Mouse (Mus musculus): ENCODE measurements around the gene Dazap1.
"Not testable (repeated sequence)": the region's sequence is repeated elsewhere in the genome, so short reads cannot be mapped to it uniquely, and the experiment has no call there.

The Dazap1 gene
- long read RNA-seq, experiment 1, partial matches to known transcripts: 1 of 5 reads
- long read RNA-seq, experiment 1, other reads (novel, unspliced or antisense): 4 of 5 reads
- long read RNA-seq, experiment 2, partial matches to known transcripts: 1 of 6 reads
- long read RNA-seq, experiment 2, other reads (novel, unspliced or antisense): 5 of 6 reads

DNA sequence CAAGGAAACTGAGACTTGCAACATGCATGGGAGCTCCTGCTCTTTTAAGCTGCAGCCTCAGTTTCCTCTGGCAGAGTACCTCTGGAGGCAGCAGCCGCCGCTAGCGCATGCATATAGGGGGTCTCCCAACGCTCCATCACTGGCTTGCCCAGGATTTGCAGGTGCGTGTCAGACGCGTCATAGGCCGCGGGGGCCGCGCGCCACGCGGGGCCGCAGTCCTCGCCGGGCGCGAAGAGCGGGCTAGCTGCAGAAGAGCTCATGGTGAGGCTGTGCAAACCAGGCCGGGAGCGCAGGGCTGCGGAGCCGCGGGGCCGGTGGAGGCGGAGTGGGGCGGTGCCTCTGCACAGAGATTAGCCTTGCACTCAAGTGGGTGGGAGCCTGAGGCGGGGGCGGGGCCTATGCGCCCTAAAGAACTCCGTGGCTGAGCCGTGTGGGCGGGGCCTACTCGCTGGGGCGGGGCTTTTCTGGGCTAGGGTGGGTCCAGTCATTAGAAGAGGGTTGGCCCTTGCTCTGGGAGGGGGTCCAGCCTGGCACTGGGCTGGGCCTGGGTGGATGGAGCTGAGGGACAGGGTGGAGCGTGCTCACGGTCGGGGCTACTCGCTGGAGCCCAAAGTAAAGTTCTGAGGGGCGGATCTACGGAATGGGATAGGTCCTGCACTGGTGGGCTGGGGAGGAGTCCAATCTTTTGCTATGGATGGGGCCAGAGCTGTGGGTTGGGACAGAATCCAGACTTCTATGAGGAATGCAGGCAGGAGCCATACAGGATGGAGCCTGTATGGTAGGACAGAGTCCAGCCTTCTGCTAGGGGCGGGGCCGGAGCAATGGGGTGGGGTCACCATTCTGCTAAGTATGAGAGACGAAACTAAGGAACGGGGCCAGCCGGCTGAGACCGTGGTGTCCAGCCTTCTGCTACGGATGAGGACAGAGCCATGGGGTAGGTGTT lies at the start of gene Dazap1, which contains the start of gene Gamt:
Gene Dazap1, plus strand, starts transcription at position 845 of the 943 bp plus-strand sequence.
Gene Gamt, minus strand, starts transcription at position 371 of the 943 bp plus-strand sequence.
- intact Hi-C loops (cut with DNase I): no loop called here

DNA sequence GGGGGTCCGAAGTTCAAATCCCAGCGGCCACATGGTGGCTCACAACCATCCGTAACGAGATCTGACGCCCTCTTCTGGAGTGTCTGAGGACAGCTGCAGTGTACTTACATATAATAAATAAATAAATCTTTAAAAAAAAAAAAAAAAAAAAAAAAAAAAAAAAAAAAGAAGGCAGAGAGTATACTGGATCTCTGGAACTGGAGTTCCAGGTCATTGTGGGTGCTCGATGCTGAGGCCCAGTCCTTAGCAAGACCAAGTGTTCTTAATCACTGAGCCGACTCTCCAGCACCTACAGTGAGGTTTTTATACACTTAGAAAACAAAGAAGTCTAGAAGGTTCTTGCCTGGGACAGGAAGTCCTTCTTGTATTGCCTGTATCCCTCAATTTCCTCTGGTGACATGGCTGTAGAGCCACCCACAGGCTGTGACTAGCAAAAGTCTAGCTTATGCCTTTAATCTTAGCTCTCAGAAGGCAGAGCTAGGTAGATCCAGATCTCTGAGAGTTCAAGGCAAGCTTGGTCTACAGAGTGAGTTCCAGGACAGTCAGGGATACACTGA lies 49.7 kb upstream of the Dazap1 start:
- intact Hi-C loops (cut with DNase I): not testable (repeated sequence)

DNA sequence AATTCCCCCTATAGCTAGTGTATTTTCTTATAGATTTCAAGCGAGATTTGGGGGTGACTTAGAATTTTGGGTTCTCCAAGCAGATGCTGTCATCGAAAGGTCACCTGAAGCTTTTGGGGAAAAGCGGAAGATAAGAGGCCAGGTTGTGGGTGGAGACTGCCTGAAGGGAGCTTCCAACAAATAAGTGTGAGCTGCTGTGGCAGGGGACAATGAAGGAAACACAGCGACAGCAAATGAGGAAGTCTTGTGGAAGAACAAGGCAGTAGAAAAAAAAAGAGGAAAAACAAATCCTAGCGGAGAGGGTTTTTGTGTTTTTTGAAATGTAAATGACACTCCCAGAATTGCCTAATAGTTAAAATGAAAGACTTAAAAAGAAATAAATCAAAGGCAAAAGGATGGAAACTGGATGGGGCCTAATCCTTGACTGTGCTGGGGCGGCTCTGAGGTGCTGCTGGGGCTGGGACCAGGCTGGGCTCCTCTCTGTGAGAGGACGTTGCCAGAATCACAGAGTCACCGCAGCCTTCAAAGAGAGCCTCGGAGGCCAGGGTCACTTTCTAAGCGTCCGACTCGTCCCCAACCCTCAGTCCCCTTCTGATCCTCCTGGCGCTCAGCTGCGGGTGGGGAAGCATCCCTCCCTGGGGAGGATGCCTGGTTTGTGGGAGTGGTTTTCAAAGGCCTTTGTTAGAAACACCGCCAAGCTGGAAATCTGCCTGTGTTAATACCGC lies 46.1 kb upstream of the Dazap1 start:
- intact Hi-C loops (cut with DNase I): no loop called here

DNA sequence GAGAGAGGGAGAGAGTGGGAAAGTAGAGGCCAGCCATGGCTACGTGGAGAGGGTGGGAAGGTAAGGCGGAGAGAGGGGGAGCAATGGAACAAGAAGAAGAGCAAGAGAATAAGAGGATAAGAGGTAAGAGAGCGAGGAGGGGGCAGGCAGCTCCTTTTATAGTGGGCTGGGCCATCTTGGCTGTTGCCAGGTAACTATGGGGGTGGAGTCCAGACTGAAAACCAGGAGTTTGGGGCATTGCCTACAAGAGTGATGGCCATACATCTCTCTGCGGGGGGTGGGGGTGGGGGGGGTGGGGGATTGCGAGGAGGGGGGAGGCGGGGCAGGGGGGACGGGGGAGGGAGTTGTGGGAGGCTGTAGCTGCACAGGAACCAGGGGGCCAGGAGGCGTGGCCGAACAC lies 40.6 kb upstream of the Dazap1 start:
- intact Hi-C loops (cut with DNase I): no loop called here

DNA sequence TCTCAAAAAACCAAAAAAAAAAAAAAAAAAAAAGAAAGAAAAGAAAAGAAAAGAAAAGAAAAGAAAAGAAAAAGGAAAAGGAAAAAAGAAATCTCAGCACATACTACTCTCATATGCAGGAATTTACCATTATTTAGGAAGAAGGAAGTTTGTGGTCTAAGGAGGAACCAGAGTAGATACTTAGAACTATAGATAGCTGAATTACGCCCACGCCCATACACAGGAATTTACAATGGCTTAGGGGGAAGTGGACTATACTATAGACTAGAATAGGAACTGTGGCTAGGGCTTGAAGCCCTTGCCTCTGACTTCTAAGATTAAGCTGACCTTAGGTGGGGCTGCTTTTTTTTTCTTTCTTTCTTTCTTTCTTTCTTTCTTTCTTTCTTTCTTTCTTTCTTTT lies 38.1 kb upstream of the Dazap1 start:
- intact Hi-C loops (cut with DNase I): not testable (repeated sequence)

DNA sequence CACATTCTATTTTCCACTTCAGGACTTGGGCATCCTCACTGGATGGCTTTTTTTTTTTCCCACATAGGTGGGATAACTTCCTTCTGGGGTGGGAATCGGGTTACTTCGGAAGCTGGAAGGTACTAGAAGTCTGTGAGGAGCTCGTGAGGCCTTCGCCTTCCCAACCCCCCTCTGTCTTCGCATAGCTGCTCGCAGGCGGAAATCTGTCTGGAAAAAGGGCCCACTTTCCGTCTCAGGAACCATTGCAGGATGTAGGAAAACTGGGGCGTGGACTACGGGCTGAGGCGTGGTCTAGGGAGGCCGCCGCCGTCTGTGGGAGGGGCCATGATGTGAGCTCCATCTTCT lies 35.2 kb upstream of the Dazap1 start:
- intact Hi-C loops (cut with DNase I): no loop called here

DNA sequence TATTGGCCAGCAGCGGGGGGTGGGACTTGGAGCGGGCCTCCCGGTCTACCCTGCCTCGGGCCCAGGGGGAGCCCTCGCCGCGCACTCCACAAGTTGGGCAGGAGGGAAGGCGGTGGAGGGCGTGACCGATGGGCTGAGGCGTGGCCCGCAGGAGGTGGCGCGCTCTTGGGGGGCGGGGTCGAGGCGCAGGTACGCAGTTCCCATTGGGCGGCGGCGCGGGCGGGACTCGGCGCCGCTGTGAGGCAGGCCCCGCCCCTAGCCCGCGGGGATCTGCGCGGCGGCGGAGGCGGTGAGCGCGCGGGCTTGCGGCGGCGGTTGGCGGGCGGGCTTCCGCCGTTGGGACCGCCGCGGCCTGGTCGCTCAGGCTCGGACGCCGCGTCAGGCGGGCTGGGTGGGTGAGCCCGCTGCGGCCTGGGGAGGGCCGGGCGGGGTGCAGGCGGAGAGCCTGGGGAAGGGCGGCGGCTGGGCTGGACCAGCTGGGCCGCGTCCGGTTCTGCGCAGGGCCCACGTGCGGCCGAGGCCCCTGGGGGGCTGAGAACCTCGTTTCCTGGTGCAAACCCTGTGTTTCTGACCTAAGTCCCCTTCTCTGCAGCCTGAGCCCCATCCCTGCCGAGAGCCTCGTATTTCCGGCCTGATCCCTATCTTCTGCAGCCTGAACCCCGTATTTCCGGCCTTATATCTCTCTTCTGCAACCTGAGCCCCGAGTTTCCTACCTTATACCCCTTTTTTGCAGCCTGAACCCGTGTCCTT lies 34.7 kb upstream of the Dazap1 start, which contains the start of gene Mum1:
Gene Mum1, plus strand, starts transcription at position 19 of the 750 bp plus-strand sequence.
- intact Hi-C loops (cut with DNase I): no loop called here

DNA sequence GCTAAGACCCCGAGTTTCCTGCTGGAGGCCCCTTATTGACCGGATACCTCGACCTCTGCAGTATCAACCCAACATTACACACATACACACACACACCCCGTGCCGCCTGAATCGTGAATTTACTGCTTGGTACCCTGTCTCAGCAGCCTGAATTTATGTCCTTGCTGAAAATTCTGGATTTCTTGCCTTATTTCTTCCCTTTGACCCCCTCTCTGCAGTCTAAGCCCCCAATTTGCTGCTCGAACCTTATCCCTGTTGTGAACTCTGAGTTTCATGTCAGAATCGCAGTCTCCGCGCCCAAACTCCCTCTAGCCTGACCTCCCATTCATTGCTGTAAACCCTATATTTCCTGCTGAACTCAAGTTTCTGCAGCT lies 34.1 kb upstream of the Dazap1 start:
- intact Hi-C loops (cut with DNase I): no loop called here

DNA sequence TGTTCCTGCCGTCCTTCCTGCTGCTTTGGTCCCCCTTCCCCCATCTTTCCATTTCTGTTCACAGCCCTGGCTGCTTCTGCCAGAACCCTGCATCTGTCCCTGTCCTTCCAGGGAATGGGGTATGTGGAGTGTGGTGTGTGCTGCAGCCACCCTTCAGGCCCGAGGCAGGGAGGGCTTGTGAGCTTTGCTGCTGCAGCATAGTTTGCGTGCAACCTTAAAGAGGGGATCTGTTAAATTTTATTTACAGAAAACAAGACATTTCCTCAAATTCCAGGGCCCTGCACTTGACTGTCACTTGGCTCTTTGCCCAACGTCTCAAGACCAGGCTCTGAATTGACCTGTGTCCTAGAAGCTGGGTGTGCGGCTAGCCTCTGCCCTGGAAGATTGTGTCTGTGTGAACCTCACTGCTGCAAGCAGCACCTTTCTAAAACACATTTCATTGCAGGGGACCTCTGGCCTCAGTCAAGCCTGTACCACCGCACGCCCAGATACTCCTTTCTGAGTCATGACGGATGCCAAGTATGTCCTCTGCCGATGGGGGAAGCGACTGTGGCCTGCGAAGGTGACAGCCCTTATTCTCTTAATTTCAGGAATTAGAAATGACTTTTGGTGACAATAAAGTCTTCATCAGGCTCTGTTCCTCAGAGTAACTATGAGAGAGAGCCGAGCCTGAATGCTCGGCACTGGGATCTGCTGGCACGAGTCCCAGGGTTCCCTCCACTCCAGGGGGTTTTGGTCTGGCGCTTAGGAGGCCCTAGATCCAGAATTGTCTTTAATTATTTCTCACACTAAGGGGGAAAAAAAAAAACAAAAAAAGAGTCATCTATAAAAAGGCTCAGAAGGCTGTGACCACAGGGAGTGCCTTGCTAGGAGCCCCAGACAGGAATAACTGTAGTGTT lies 33.2 kb upstream of the Dazap1 start:
- intact Hi-C loops (cut with DNase I): no loop called here

DNA sequence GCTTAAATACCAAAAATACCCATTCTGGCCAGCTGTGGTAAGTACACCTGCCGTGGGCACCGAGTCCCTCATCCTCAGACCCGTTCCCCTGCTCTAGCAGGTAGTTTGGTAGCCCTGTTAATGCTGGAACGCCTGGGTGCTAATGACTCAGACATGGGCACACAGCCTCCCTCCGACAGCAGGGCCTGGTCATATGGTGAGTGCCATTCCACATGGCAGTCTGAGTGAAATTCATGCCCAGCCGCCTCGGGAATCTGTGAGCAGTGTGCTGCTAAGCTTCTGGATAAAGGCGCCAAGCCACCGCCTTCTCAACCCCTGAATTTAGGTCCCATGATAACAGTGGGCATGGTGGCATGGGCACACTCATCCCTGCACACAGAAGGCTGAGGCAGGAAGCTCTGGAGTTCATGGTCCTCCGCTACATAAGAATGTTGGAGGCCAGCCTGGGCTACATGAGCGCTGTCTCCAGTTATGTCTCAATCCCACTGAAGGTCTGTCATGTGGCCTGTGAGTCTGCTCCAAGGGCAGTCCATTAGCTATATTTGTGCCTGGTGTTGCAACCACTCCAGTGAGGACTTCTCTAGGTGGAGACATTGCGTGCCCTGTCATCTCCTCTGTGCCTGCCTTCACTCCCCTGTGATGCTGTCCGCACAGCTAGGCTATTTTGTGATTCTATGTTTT lies 25.0 kb upstream of the Dazap1 start:
- intact Hi-C loops (cut with DNase I): no loop called here

DNA sequence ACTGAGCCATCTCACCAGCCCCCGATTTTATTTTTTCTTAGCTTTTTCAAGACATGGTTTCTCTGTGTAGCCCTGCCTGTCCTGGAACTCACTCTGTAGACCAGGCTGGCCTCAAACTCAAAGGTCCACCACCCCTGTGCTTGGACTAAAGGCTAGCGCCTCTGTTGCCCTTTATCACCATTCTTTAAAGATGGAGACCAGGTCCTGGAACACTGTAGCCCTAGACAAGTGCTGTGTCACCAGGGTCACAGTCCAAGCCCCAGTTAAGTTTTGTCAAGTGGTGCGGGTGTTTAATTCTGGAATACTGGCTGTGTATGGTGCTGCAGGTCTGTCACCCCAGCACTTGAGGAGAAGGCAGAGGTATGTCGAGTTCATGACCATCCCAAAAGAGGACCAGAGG lies 24.3 kb upstream of the Dazap1 start:
- intact Hi-C loops (cut with DNase I): no loop called here

DNA sequence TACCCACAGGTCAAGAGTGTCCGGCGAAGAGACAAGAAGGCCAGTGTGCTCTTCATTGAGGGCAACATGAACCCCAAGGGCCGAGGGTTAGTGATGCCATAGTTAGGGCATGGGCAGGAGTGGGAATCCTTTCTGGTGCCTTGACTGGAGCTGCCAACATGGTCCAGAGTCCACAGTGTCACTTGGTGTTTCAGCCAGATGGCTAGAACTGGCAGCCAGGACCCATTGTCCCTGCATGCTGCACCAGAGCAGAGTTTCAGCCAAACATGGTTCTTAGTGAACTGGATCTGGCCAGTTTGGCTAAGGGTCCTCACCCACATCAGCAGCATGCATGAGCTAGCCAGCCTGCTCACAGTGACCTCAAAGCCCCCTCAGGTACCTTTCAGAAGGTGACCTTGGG lies 23.0 kb upstream of the Dazap1 start:
- intact Hi-C loops (cut with DNase I): no loop called here

DNA sequence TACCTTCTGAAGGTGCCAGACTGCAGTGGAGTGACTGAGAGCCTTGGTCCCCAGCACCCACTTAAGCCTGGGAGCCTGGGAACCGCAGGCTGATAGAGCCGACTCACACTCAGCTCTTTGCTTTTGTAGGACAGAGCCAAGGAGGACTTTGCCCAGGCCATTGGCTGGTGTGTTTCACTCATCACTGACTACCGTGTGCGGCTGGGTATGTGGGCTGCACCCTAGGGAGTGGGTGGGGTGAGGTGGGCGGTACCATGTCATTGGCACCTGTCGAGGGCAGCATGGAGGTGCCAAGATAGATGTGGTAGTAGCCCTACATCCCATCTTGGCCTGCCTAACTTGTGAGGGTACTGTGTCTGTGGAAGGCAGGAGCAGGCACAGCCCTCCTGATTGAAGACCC lies 21.5 kb upstream of the Dazap1 start:
- intact Hi-C loops (cut with DNase I): no loop called here

DNA sequence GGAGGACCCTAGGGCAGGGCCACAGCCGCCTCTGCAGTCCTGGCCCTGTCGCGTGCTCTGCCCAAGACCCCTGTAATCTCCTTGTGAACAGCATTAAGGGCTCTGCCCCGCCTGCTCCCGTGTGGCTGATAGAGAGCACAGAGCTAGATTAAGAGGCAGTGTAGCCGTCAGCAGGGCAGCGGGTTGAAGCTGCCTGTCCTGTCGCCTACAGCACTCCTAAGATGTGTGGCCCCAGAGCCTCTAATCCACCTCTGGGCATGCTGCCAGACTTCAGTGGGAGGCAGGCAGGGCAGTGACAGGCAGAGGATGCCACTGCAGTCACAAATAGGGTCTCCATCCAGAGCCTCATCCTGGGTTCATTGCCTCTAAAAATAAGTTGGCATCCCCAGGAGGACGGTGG lies 19.2 kb upstream of the Dazap1 start:
- intact Hi-C loops (cut with DNase I): no loop called here

DNA sequence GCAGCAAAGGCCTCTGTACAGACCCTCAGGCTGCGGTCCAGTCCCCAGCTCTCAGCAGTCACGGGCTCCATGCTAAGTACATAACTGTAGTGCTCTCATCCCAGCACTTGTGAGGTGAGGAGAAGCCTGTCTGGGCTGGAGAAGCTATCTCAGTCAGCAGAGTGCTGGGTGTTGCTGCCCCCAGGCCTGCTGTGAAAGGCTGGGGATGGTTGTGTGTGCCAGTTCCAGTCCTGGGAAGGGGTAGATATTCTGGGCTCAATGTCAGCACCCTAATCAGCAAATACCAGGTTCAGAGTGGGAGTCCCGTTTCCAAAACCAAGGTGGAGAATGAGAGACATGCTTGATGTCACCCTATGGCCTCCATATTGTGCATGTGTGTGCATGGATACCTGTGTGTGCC lies 18.7 kb upstream of the Dazap1 start:
- intact Hi-C loops (cut with DNase I): no loop called here

DNA sequence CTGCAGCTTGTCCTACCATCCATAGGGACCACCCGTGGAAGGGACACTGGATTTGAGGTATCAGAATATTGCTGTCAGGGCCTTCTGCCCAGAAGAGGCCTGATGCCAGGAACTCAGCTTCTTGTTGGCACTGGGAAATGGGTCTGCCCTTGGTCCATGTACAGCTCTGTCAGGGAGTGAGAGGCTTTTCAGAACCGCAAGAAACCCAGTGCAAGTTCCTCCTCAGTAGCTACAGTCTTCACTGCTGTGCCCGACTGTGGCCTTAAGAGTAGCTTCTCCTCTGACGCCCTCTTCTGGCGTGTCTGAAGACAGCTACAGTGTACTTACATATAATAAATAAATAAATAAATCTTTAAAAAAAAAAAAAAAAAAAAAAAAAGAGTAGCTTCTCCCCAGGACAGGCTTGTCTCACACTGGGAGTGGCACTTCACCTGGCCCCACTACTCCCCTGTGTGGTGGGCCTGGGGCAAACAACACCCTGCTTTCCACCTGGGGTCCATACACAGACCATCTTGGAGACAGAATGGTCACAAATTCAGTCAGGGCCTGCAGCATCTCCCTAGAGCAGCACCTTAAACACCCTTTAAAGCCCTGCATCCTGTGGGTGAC lies 16.4 kb upstream of the Dazap1 start:
- intact Hi-C loops (cut with DNase I): loop anchor here (1.0 to 2.0 kb wide), 2 partner anchors 48 to 70 kb away; no protein-coding TSS in a partner anchor

DNA sequence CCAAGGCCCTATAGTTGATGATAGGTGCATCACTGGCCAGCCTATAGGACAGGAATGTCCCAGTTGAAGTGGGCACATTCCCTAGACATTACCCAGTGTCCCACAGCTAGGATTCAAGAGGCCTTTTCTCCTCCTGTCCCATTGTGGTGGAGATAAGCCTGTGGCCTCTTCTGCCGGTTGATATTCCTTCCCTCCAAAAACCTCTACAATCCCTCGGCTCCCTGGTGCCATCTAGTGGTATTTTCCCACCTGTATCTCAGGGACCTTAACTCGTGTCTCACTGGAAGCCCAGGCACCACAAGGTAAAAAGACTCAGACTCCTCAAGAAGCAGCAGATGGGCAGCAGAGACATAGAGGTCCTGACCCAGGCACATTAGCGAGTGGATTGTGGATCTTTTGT lies 15.7 kb upstream of the Dazap1 start:
- intact Hi-C loops (cut with DNase I): loop anchor here (1.0 to 2.0 kb wide), 2 partner anchors 49 to 70 kb away; no protein-coding TSS in a partner anchor

DNA sequence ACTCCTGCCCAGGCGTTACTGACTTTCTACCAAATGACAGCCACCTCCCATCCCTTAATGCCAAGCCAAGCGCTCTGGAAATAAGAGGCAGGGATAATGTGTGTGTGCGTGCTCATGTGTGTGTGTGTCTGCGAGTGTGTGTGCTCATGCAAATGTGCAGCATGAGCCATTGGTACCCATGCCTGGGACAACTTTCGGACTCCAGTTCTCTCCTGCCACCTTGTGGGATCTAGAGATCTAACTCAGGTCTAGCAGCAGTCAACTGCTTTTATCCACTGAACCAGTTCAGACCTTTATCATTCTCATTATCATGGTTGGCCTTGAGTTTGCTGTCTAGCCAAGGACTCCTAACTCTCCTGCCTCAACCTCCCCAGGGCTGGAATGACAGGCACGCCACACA lies 13.4 kb upstream of the Dazap1 start:
- intact Hi-C loops (cut with DNase I): no loop called here

DNA sequence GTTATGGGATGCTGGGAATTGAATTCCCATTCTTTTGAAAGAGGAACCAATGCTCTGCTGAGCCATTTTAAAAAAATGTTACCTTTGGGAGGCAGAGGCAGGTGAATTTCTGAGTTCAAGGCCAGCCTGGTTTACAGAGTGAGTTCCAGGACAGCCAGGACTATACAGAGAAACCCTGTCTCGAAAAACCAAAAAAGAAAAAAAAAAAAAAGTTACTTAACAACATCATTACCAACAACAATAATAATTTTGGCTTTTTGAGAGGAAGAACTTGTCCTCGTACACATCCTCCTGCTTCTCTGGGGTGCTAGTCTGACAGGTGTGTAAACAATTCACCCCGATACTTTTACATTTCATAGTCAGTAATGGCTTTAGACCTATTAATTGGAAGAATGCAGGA lies 12.8 kb upstream of the Dazap1 start:
- intact Hi-C loops (cut with DNase I): not testable (repeated sequence)
